Mouse (Mus musculus): ENCODE data around the gene Pikfyve.

DNA sequence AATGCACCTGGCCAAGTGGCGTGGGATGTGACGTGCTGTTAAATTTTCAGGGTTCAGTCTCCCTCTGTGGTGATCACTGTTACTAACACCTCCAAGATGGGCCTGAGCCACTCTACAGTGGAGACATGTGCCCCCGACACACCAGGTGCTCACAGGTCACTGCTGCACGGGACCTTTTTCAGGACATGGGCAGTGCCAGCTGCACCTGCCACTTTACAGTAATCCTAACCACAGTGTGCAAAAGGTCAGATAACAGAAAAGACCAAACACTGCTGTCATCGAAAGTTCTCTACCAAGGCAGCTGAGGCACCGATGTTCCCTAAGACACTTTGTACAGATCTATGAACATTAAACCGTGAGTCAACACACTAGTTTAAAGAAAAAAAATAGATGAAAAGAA, 16.9 kb upstream of the Pikfyve start:
- TF ChIP-seq GATA1 (IDR thresholded peaks at IDR 0.05; ENCODE audit: borderline replicate concordance, low read length) (no peak), FLI1 (IDR thresholded peaks at IDR 0.05; ENCODE audit: low read length) (no peak)
